Mouse (Mus musculus) hindbrain, embryonic 11.5 days (tissue): ENCODE results near the gene Ifitm5. TPM values are rescaled to one million over a fixed set of nuclear protein-coding genes. Genes with fewer than 3 reads are reported as not detected.

Source experiments
- ATAC-seq: fragments of 200-750 bp; cut with Nextera tagmentation; 2 replicates; pipeline ENCODE4 v1.8.0; 2017; ENCODE audit warnings: mild to moderate bottlenecking, moderate TSS enrichment, moderate library complexity; ENCODE audit not compliant: low FRiP score
- DNase-seq: peaks from one replicate; pipeline ENCODE4 v3.0.0-alpha.2; 2015; ENCODE audit warnings: low spot score
- H3K27ac ChIP-seq: fragments of 300-500 bp; sonication (generic); 2 replicates; pipeline ENCODE4 v1.5.1; 2014; ENCODE audit warnings: mild to moderate bottlenecking, low read depth, low read length
- H3K27me3 ChIP-seq: fragments of 300-500 bp; sonication (generic); 2 replicates; pipeline ENCODE4 v1.6.1; 2014; ENCODE audit warnings: mild to moderate bottlenecking, low read length, moderate library complexity, mixed read lengths; ENCODE audit not compliant: control insufficient read depth, insufficient read depth
- H3K36me3 ChIP-seq: fragments of 300-500 bp; sonication (generic); 2 replicates; pipeline ENCODE4 v1.6.1; 2014; ENCODE audit warnings: mild to moderate bottlenecking, low read length, moderate library complexity, mixed read lengths; ENCODE audit not compliant: control insufficient read depth, insufficient read depth
- H3K4me1 ChIP-seq: fragments of 300-500 bp; sonication (generic); replicated peaks from 2 replicates; pipeline ENCODE4 v1.6.1; 2014; ENCODE audit warnings: low read length, mixed read lengths; ENCODE audit not compliant: control insufficient read depth, insufficient read depth
- H3K4me2 ChIP-seq: fragments of 300-500 bp; sonication (generic); replicated peaks from 2 replicates; pipeline ENCODE4 v1.6.1; 2014; ENCODE audit warnings: mild to moderate bottlenecking, low read depth, low read length
- H3K4me3 ChIP-seq: fragments of 300-500 bp; sonication (generic); 2 replicates; pipeline ENCODE4 v1.5.1; 2014; ENCODE audit warnings: low read depth, low read length
- H3K9ac ChIP-seq: fragments of 300-500 bp; sonication (generic); 2 replicates; pipeline ENCODE4 v1.6.1; 2014; ENCODE audit warnings: low read depth, low read length
- H3K9me3 ChIP-seq: fragments of 300-500 bp; sonication (generic); 2 replicates; pipeline ENCODE4 v1.6.1; 2016; ENCODE audit warnings: low read length; ENCODE audit not compliant: control insufficient read depth
- WGBS: fragments of 180-500 bp; shearing (Covaris S2); extraction: QIAGEN DNeasy Blood & Tissue Kit; methylation state at CpG from one replicate; pipeline ENCODE4 v1.1.7; 2014; 5-methylcytosine and 5-hydroxymethylcytosine counted together
- polyA plus RNA-seq: library from polyadenylated mRNA; unstranded; fragments of >200 nt; fragmentation: Nextera tagmentation; extraction: Ambion mirVana; gene quantifications from 2 replicates; pipeline ENCODE4 v1.2.1, GENCODE M21; 2014

Gene Ifitm5
- polyA plus RNA-seq, result 0.27 and 0.54 TPM in 2 replicates

GRCm38 (mm10) chr7:140949824-140950530 lies at the start of gene Ifitm5:
Ifitm5 (minus strand) TSS chr7:140950291.
- H3K27ac ChIP-seq, result no peak within 1 kb of the TSS; the same call in 1 of the 2 replicates
- ATAC-seq, result no peak
- no peak within 1 kb of the TSS for H3K4me2 ChIP-seq
- no peaks in the 10 kb centered on the region for H3K9me3 ChIP-seq
- no peaks in the 10 kb centered on the region for H3K27me3 ChIP-seq
- no peak within 1 kb of the TSS for H3K9ac ChIP-seq
- DNase-seq, result no peak
- H3K4me3 ChIP-seq, result no peak within 1 kb of the TSS
- no peaks in the 10 kb centered on the region for H3K36me3 ChIP-seq
- 88% methylated on average over 16 of the region's 16 CpGs for WGBS
- H3K4me1 ChIP-seq, result no peaks in the 10 kb centered on the region; the same call in 1 of the 2 replicates

GRCm38 (mm10) chr7:140998853-140999700 lies 49.0 kb upstream of the Ifitm5 start:
- DNase-seq, result no peak
- no peaks in the 10 kb centered on the region for H3K4me1 ChIP-seq
- no peak for ATAC-seq
- no peak overlapping the region for H3K4me3 ChIP-seq
- H3K27me3 ChIP-seq, result no peaks in the 10 kb centered on the region
- H3K4me2 ChIP-seq, result no peak overlapping the region
- no peak overlapping the region for H3K9ac ChIP-seq
- 93% methylated on average over 11 of the region's 11 CpGs for WGBS
- H3K9me3 ChIP-seq, result no peaks in the 10 kb centered on the region
- no peak overlapping the region for H3K27ac ChIP-seq
- no peaks in the 10 kb centered on the region for H3K36me3 ChIP-seq

GRCm38 (mm10) chr7:140997817-140998216 lies 47.7 kb upstream of the Ifitm5 start:
- H3K27me3 ChIP-seq, result no peaks in the 10 kb centered on the region
- no peak for DNase-seq
- H3K4me1 ChIP-seq, result no peaks in the 10 kb centered on the region
- H3K9ac ChIP-seq, result no peak overlapping the region
- H3K27ac ChIP-seq, result no peak overlapping the region
- no peak overlapping the region for H3K4me3 ChIP-seq
- ATAC-seq, result no peak
- H3K4me2 ChIP-seq, result no peak overlapping the region
- WGBS, result 67% methylated on average over 1 of the region's 1 CpGs
- H3K36me3 ChIP-seq, result no peaks in the 10 kb centered on the region
- no peaks in the 10 kb centered on the region for H3K9me3 ChIP-seq

GRCm38 (mm10) chr7:140991117-140991689 lies 41.1 kb upstream of the Ifitm5 start:
- ATAC-seq, result no peak
- Histone ChIP-seq H3K36me3 (no peaks in the 10 kb centered on the region), H3K4me2 (no peak overlapping the region)

GRCm38 (mm10) chr7:140990622-140991021 lies 40.5 kb upstream of the Ifitm5 start:
- DNase-seq (no peak), ATAC-seq (no peak)
- Histone ChIP-seq H3K9ac (no peak overlapping the region), H3K4me3 (no peak overlapping the region), H3K36me3 (no peaks in the 10 kb centered on the region), H3K4me2 (no peak overlapping the region), H3K27me3 (no peaks in the 10 kb centered on the region), H3K4me1 (no peaks in the 10 kb centered on the region), H3K9me3 (no peaks in the 10 kb centered on the region), H3K27ac (no peak overlapping the region)
- WGBS, result 72% methylated on average over 5 of the region's 5 CpGs

More at GRCm38 (mm10) chr7:140991117-140991689, 41.1 kb upstream of the Ifitm5 start:
- H3K27me3 ChIP-seq, result no peaks in the 10 kb centered on the region
- no peak overlapping the region for H3K9ac ChIP-seq
- WGBS, result 86% methylated on average over 14 of the region's 14 CpGs
- H3K4me1 ChIP-seq, result no peaks in the 10 kb centered on the region
- no peak for DNase-seq
- no peak overlapping the region for H3K27ac ChIP-seq
- H3K4me3 ChIP-seq, result no peak overlapping the region
- H3K9me3 ChIP-seq, result no peaks in the 10 kb centered on the region

- DNase-seq (no peak), ATAC-seq (no peak)
- Histone ChIP-seq H3K9ac (no peak overlapping the region), H3K9me3 (no peaks in the 10 kb centered on the region), H3K4me3 (no peak overlapping the region), H3K27ac (no peak overlapping the region), H3K4me1 (no peaks in the 10 kb centered on the region), H3K36me3 (no peaks in the 10 kb centered on the region), H3K4me2 (no peak overlapping the region), H3K27me3 (no peaks in the 10 kb centered on the region)
- 68% methylated on average over 6 of the region's 6 CpGs for WGBS
Observed at GRCm38 (mm10) chr7:140990185-140990584, 40.1 kb upstream of the Ifitm5 start.

- WGBS, result 78% methylated on average over 4 of the region's 4 CpGs
Observed at GRCm38 (mm10) chr7:140989022-140989421, 38.9 kb upstream of the Ifitm5 start.

GRCm38 (mm10) chr7:140987182-140988138 lies 37.4 kb upstream of the Ifitm5 start:
- Histone ChIP-seq H3K36me3 (no peaks in the 10 kb centered on the region), H3K4me2 (no peak overlapping the region), H3K27ac (no peak overlapping the region), H3K9me3 (no peaks in the 10 kb centered on the region), H3K4me1 (no peaks in the 10 kb centered on the region), H3K27me3 (no peaks in the 10 kb centered on the region), H3K4me3 (no peak overlapping the region), H3K9ac (no peak overlapping the region)
- ATAC-seq (no peak), DNase-seq (no peak)
- WGBS, result 89% methylated on average over 17 of the region's 17 CpGs

More at GRCm38 (mm10) chr7:140989022-140989421, 38.9 kb upstream of the Ifitm5 start:
- no peak overlapping the region for H3K27ac ChIP-seq
- no peaks in the 10 kb centered on the region for H3K36me3 ChIP-seq
- no peak overlapping the region for H3K9ac ChIP-seq
- H3K4me2 ChIP-seq, result no peak overlapping the region
- H3K4me1 ChIP-seq, result no peaks in the 10 kb centered on the region
- H3K4me3 ChIP-seq, result no peak overlapping the region
- H3K27me3 ChIP-seq, result no peaks in the 10 kb centered on the region
- no peaks in the 10 kb centered on the region for H3K9me3 ChIP-seq
- ATAC-seq (no peak), DNase-seq (no peak)
